Mouse (Mus musculus) cerebellum, adult 2 months (tissue): ENCODE data around the gene Pjvk. TPM values are rescaled to one million over a fixed set of nuclear protein-coding genes. Genes with fewer than 3 reads are reported as not detected.

Experiments
- DNase-seq, 2 experiments: peaks; one replicate each; pipeline ENCODE4 v3.0.0; 2021
- H3K27ac ChIP-seq: fragments of 200-500 bp; 2 replicates; pipeline ENCODE4 v1.5.1; 2012; ENCODE audit warnings: low read length, control low read depth, inconsistent platforms; ENCODE audit not compliant: insufficient read depth
- H3K27me3 ChIP-seq: fragments of 200-500 bp; 2 replicates; pipeline ENCODE4 v1.6.1; 2012; ENCODE audit warnings: inconsistent platforms, mild to moderate bottlenecking, low read length, moderate library complexity; ENCODE audit not compliant: control insufficient read depth, insufficient read depth
- H3K4me1 ChIP-seq: fragments of 200-500 bp; 2 replicates; pipeline ENCODE4 v1.6.1; 2011; ENCODE audit warnings: low read length; ENCODE audit not compliant: control insufficient read depth, insufficient read depth
- H3K4me3 ChIP-seq: fragments of 200-500 bp; replicated peaks from 2 replicates; pipeline ENCODE3; 2011; ENCODE audit warnings: mild to moderate bottlenecking, low read depth, low read length, control low read depth; ENCODE audit not compliant: insufficient read depth
- CTCF ChIP-seq: fragments of 200-500 bp; IDR thresholded peaks from 2 replicates; pipeline ENCODE4 v1.5.1; 2011; ENCODE audit warnings: low read depth, mild to moderate bottlenecking, control low read depth, low read length, moderate library complexity, borderline replicate concordance; ENCODE audit not compliant: insufficient read depth
- POLR2A ChIP-seq: fragments of 200-500 bp; IDR thresholded peaks from 2 replicates; pipeline ENCODE4 v1.6.1; 2011; ENCODE audit warnings: low read length, control low read depth, borderline replicate concordance; ENCODE audit not compliant: insufficient read depth
- WGBS: fragments of 180-500 bp; shearing (Covaris S2); methylation state at CpG from one replicate; pipeline ENCODE4 v1.1.7; 2018; 5-methylcytosine and 5-hydroxymethylcytosine counted together
- polyA plus RNA-seq: library from polyadenylated mRNA; depleted of rRNA; stranded (reverse); fragments of >200 nt; gene quantifications from 2 replicates; pipeline ENCODE4 v1.2.3, GENCODE M21; 2012

Pjvk gene
- polyA plus RNA-seq, 1 experiment, result 0.20 TPM

DNA sequence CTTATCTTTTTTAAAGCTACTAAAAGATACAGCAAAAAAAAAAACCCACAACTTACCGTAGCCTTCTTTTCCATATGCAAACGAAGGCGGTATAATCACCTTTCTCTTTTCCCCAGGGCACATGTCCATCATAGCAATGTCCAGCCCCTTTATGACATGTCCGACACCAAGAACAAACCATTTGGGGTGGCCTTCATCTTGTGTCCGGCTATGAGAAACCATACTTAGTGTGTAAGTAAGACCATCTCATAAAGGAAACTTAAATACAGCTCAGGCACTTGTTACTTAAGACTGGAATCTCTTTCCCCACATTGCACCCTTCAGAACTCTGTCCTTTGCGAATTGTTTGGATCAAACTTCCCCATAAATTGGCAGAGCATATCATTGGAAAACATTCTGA, 23.4 kb downstream of the Pjvk start:
- no peak for TF ChIP-seq POLR2A
- TF ChIP-seq CTCF, result no peak
- DNase-seq, result no peak
- Histone ChIP-seq H3K4me3 (no peak overlapping the region), H3K27ac (no peak overlapping the region), H3K4me1 (no peaks in the 10 kb centered on the region), H3K27me3 (no peaks in the 10 kb centered on the region)
- 70% methylated on average over 6 of the region's 6 CpGs for WGBS

DNA sequence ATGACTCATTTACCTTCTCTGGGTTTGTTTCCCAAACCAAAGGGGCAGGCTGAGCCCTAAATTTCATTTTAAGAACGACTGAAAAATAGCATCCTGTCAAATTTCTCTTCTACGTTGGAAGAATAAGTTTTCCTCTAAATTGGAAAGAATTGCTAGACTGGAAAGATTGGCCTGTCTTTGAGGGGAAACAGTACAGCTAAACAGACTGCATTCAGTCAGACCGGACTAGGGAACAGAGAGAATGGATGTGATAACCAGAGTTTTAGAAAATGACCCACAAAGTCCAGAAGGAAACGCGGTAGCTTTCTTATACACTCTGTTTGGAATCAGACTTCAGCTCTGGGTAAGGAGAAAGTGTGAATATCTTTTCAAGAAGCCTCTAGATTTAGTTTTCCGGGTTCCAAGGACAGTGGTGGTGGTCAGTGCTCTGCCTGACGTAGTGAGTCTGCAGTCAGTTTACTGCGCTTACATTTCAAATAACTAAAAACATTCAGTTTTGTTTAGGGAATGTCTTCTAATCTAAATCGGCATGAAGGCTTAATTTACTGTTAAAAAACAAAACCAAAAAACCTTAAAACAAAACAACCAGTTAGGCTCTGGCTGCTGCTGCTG, 24.0 kb downstream of the Pjvk start:
- no peaks in the 10 kb centered on the region for H3K27me3 ChIP-seq

DNA sequence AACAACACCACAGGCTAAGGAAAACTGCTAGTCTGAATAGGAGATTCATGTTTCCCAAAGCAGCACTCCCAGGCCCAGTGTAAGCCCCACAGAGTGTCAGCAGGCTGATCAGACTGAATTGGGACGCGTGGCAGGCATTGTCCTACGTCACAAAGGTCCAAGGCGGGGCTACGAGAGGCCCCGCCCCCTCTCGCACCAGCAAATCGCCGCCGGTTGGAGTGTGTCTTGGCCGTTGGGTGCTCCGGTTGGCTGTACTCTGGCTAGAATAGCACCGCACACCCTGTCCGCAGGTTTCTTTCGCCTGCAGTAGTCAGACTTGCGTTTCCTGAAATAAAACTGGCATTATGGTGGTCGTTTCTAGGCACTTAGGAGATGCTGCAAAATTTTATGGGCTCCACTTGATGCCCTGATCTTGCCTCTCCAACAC, 24.7 kb downstream of the Pjvk start, which contains the start of gene Fkbp7:
Gene Fkbp7, minus strand, starts transcription at position 151 of the 427 bp plus-strand sequence.
- peak; percentile 92 to 94 for DNase-seq
- no peaks in the 10 kb centered on the region for H3K27me3 ChIP-seq
- under 1% methylated on average over 17 of the region's 17 CpGs for WGBS
- H3K4me3 ChIP-seq, result peak within 1 kb of the TSS; percentile 53
- no peak for TF ChIP-seq CTCF
- TF ChIP-seq POLR2A, result peak; percentile 68; the same call in 1 of the 2 replicates
- H3K27ac ChIP-seq, result peak within 1 kb of the TSS; percentile 32; the same call in 1 of the 2 replicates
- H3K4me1 ChIP-seq, result no peaks in the 10 kb centered on the region

More for the DNA sequence above, 24.0 kb downstream of the Pjvk start:
- 19% methylated on average over 9 of the region's 9 CpGs for WGBS
- H3K4me3 ChIP-seq, result peak overlapping the region; percentile 53
- H3K27ac ChIP-seq, result no peak overlapping the region
- H3K4me1 ChIP-seq, result no peaks in the 10 kb centered on the region
- TF ChIP-seq POLR2A (no peak), CTCF (no peak)
- DNase-seq, result no peak

DNA sequence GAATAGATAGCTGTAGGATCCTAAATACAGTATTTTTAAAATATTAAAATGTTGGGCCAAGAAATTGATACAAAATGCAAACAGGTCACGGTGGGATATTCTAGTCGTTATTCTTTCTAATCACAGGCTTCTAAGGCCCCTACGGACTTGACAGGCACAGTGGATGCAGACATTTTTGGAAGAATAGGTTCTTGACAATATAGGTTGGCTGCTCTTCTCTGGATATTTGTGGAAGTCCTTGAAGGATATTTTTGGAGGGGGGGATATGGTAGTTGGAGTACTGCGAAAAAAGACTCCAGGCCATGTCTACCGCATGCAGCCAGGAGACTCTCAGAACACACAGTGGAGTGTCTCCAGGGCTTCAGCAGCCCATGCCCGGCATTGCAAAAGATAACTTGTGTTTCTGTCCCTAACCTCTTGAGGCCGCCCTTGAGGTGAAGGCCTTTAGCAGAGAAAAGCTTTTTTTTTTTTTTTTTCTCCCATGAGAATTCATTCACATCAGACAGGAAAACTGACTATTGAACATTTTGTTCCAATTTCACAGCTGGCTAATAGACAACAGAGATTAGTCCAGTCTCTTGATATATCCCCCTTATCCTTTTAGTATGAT, 25.3 kb downstream of the Pjvk start:
- TF ChIP-seq CTCF (no peak), POLR2A (no peak)
- Histone ChIP-seq H3K27ac (no peak overlapping the region), H3K4me1 (no peaks in the 10 kb centered on the region), H3K27me3 (no peaks in the 10 kb centered on the region), H3K4me3 (peak overlapping the region; percentile 53)
- 54% methylated on average over 7 of the region's 7 CpGs for WGBS
- DNase-seq, result peak; percentile 31 to 37

DNA sequence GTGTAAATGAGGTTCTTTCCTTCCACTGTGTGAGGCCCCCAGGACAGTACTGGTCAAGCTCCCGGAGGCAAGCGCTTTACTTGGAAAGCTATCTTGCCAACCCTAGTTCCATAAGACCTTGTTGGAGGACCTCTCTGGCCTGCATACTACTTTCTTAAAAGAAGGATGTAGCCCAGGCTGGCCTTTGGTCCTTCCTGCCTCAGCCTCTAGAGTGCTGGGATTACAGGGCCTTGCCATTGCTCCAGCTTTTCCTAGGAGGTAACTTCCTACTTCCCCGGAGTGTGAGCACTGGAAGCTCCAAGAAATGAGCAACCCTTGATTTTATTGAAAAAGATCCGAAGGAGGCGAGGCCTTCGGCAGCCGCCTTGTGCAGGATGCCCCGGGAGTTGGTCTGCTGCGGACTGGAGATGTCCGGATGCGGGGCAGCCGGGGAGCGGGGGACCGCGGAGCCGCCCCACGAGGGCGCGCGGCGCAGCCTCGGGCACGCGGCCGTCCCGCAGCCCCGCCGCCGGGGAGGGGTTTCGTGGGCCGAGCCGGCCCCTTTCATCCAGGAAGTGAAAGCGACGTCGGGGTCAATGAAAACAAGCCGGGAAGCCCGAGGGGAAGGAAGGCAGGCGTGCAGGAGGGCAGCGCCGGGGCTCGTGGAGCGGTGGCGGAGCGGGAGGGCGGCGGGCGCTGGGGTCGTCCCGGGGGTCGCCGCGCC, 26.6 kb downstream of the Pjvk start, which contains the start of gene Plekha3:
Gene Plekha3, plus strand, starts transcription at position 557 of the 703 bp plus-strand sequence.
- no peaks in the 10 kb centered on the region for H3K27me3 ChIP-seq
- peak within 1 kb of the TSS; percentile 62 for H3K27ac ChIP-seq
- peak within 1 kb of the TSS; percentile 65 for H3K4me3 ChIP-seq
- DNase-seq, result peak; percentile 84 to 86
- no peak for TF ChIP-seq CTCF
- TF ChIP-seq POLR2A, result peak; percentile 55; the same call in 1 of the 2 replicates
- H3K4me1 ChIP-seq, result no peaks in the 10 kb centered on the region
- WGBS, result 5% methylated on average over 46 of the region's 52 CpGs

- Histone ChIP-seq H3K4me3 (peak overlapping the region; percentile 65), H3K4me1 (no peaks in the 10 kb centered on the region), H3K27ac (no peak overlapping the region), H3K27me3 (no peaks in the 10 kb centered on the region)
- TF ChIP-seq CTCF (no peak), POLR2A (no peak)
- WGBS, result under 1% methylated on average over 44 of the region's 44 CpGs
- DNase-seq, result peak in 1 of 2 experiments; percentile 30
Measured at GRCm38 (mm10) chr2:76675451-76675850, 27.2 kb downstream of the Pjvk start.

- DNase-seq, result no peak
- Histone ChIP-seq H3K27ac (no peak overlapping the region), H3K27me3 (no peaks in the 10 kb centered on the region), H3K4me1 (no peaks in the 10 kb centered on the region), H3K4me3 (peak overlapping the region; percentile 65)
- TF ChIP-seq CTCF, result no peak
- TF ChIP-seq POLR2A, result no peak
- WGBS, result 9% methylated on average over 4 of the region's 4 CpGs
Measured at GRCm38 (mm10) chr2:76675949-76676348, 27.7 kb downstream of the Pjvk start.
